Mouse (Mus musculus) left cerebral cortex, adult 2 months (tissue): Measurements from ENCODE around the gene Nav2. TPM values are rescaled to one million over a fixed set of nuclear protein-coding genes. Genes with fewer than 3 reads are reported as not detected.

Experiments
- DNase-seq, 2 experiments: peaks; one replicate each; pipeline ENCODE4 v3.0.0; 2021 to 2022; ENCODE audit warnings: low spot score in 2 of 2, mixed read lengths in 1 of 2; ENCODE audit errors: extremely low spot score in 1 of 2
- H3K27ac ChIP-seq: fragments of 200-600 bp; 2 replicates; pipeline ENCODE4 v1.8.1; 2022
- H3K4me3 ChIP-seq: fragments of 200-600 bp; 2 replicates; pipeline ENCODE4 v1.8.1; 2022
- CTCF ChIP-seq: fragments of 200-600 bp; IDR thresholded peaks from 2 replicates; pipeline ENCODE4 v1.8.1; 2022; ENCODE audit warnings: antibody characterized with exemption, mild to moderate bottlenecking, moderate library complexity
- intact Hi-C: fragments of 180-260 bp; cut with DNase I; formaldehyde crosslinking; loops from one replicate; pipeline ENCODE4 v1.15.1; 2025
- total RNA-seq, 2 experiments: library from RNA; stranded (reverse); gene quantifications; 2 replicates each; pipeline ENCODE4 v1.2.3; 2021

Gene Nav2
- total RNA-seq, 2 experiments from 2014 or later, result 102 to 119 TPM

- no peak for TF ChIP-seq CTCF
- Histone ChIP-seq H3K4me3 (peak overlapping the region; percentile 79), H3K27ac (peak overlapping the region; percentile 95)
- peak in 1 of 2 experiments; percentile 56 for DNase-seq
- intact Hi-C loops, result loop anchor here (2.0 kb wide), 1 partner anchor 100 kb away; no protein-coding TSS in a partner anchor
Measured at GRCm38 (mm10) chr7:49246584-49247481, 338.3 kb downstream of the Nav2 start.

GRCm38 (mm10) chr7:49247744-49248331 lies 339.3 kb downstream of the Nav2 start:
- TF ChIP-seq CTCF, result peak; percentile 15
- Histone ChIP-seq H3K4me3 (peak overlapping the region; percentile 79), H3K27ac (peak overlapping the region; percentile 95)
- DNase-seq, result peak; percentile 59 to 69
- intact Hi-C loops, result loop anchor here (1.0 to 2.0 kb wide), 3 partner anchors 57 to 115 kb away; no protein-coding TSS in a partner anchor

- TF ChIP-seq CTCF, result no peak; the same call in 1 of the 2 replicates
- Histone ChIP-seq H3K4me3 (peak overlapping the region; percentile 79), H3K27ac (peak overlapping the region; percentile 95)
- peak in 1 of 2 experiments; percentile 64 for DNase-seq
- intact Hi-C loops, result loop anchor here (1.0 to 2.0 kb wide), 2 partner anchors 58 to 115 kb away; no protein-coding TSS in a partner anchor
Measured at GRCm38 (mm10) chr7:49248333-49249086, 340.0 kb downstream of the Nav2 start.

- H3K27ac ChIP-seq, result peak overlapping the region; percentile 95
Measured at GRCm38 (mm10) chr7:49249462-49249861, 340.9 kb downstream of the Nav2 start.

GRCm38 (mm10) chr7:49249996-49250395 lies 341.5 kb downstream of the Nav2 start:
- H3K4me3 ChIP-seq, result peak overlapping the region; percentile 79
- TF ChIP-seq CTCF, result peak; percentile 82
- peak; percentile 87 to 89 for DNase-seq
- intact Hi-C loops, result loop anchor here (1.0 to 10.0 kb wide), 4 partner anchors 22 to 315 kb away; no protein-coding TSS in a partner anchor
- H3K27ac ChIP-seq, result peak overlapping the region; percentile 95

More at GRCm38 (mm10) chr7:49249462-49249861, 340.9 kb downstream of the Nav2 start:
- peak overlapping the region; percentile 79 for H3K4me3 ChIP-seq
- no peak for DNase-seq
- intact Hi-C loops, result loop anchor here (2.0 kb wide), 1 partner anchor 59 kb away; no protein-coding TSS in a partner anchor
- no peak for TF ChIP-seq CTCF

GRCm38 (mm10) chr7:49250581-49251307 lies 342.2 kb downstream of the Nav2 start:
- no peak for DNase-seq
- intact Hi-C loops, result loop anchor here (1.0 to 10.0 kb wide), 3 partner anchors 22 to 314 kb away; no protein-coding TSS in a partner anchor
- Histone ChIP-seq H3K27ac (peak overlapping the region; percentile 95), H3K4me3 (peak overlapping the region; percentile 79)
- TF ChIP-seq CTCF, result no peak

GRCm38 (mm10) chr7:49251308-49251638 lies 342.8 kb downstream of the Nav2 start:
- H3K27ac ChIP-seq, result no peak overlapping the region
- intact Hi-C loops, result loop anchor here (5.0 to 10.0 kb wide), 2 partner anchors 176 to 314 kb away; no protein-coding TSS in a partner anchor
- no peak for TF ChIP-seq CTCF
- H3K4me3 ChIP-seq, result peak overlapping the region; percentile 79; the same call in 1 of the 2 replicates
- DNase-seq, result no peak

- DNase-seq, result no peak
- intact Hi-C loops, result loop anchor here (5.0 to 10.0 kb wide), 2 partner anchors 175 to 312 kb away; no protein-coding TSS in a partner anchor
- Histone ChIP-seq H3K4me3 (no peak overlapping the region), H3K27ac (peak overlapping the region; percentile 17)
- TF ChIP-seq CTCF, result no peak
Measured at GRCm38 (mm10) chr7:49252444-49252843, 343.9 kb downstream of the Nav2 start.

GRCm38 (mm10) chr7:49252902-49253301 lies 344.4 kb downstream of the Nav2 start:
- intact Hi-C loops, result loop anchor here (5.0 to 10.0 kb wide), 2 partner anchors 174 to 312 kb away; no protein-coding TSS in a partner anchor
- TF ChIP-seq CTCF, result no peak
- peak overlapping the region; percentile 17 for H3K27ac ChIP-seq

GRCm38 (mm10) chr7:49255053-49255452 lies 346.5 kb downstream of the Nav2 start:
- no peak overlapping the region for H3K27ac ChIP-seq
- intact Hi-C loops, result loop anchor here (10.0 kb wide), 1 partner anchor 310 kb away; no protein-coding TSS in a partner anchor
- no peak overlapping the region for H3K4me3 ChIP-seq
- TF ChIP-seq CTCF, result peak; percentile 63
- DNase-seq, result no peak

More at GRCm38 (mm10) chr7:49252902-49253301, 344.4 kb downstream of the Nav2 start:
- H3K4me3 ChIP-seq, result no peak overlapping the region
- no peak for DNase-seq
